Mouse (Mus musculus) embryonic stem cell, embryonic (primary cell): Measurements from ENCODE around the gene Mpped2.

ENCODE experiments used
- CTCF ChIA-PET, 4 experiments: fragments of 300-600 bp in 2 of 4; fragments of 350-600 bp in 2 of 4; sonication (Branson Sonifier 250); formaldehyde crosslinking; loops; one replicate each; lab custom pipeline; 2022; ENCODE audit warnings: inconsistent platforms in 2 of 4; lab: Charles Lee
- POLR2A ChIA-PET, 4 experiments: fragments of 300-600 bp in 2 of 4; fragments of 350-600 bp in 2 of 4; sonication (Branson Sonifier 250); formaldehyde crosslinking; loops; one replicate each; lab custom pipeline; 2022; ENCODE audit warnings: antibody characterized with exemption in 4 of 4, inconsistent platforms in 1 of 4; lab: Charles Lee

Gene Mpped2

GRCm38 (mm10) chr2:106856361-106856961, 163.4 kb downstream of the Mpped2 start:
- CTCF ChIA-PET, result interaction anchor here in 1 of 4 experiments (0.6 kb wide), 1 partner anchor 18 kb away, joined by 3 read pairs; no protein-coding TSS in a partner anchor
- POLR2A ChIA-PET, result no interaction called here

- CTCF ChIA-PET, result no interaction called here
- POLR2A ChIA-PET, result no interaction called here
These were observed 164.2 kb downstream of the Mpped2 start for GRCm38 (mm10) chr2:106857258-106857657.

- POLR2A ChIA-PET, result no interaction called here
- CTCF ChIA-PET, result no interaction called here
These were observed 164.6 kb downstream of the Mpped2 start for GRCm38 (mm10) chr2:106857711-106858110.

- ChIA-PET CTCF (no interaction called here), POLR2A (no interaction called here)
These were observed 168.0 kb downstream of the Mpped2 start for GRCm38 (mm10) chr2:106860856-106861679.

- ChIA-PET CTCF (interaction anchor here in 1 of 4 experiments (1.0 kb wide), 1 partner anchor 93 kb away, joined by 3 read pairs; no protein-coding TSS in a partner anchor), POLR2A (interaction anchor here in 2 of 4 experiments (0.6 kb wide), 2 partner anchors 9 to 40 kb away, joined by 3 to 5 read pairs; no protein-coding TSS in a partner anchor)
These were observed 170.1 kb downstream of the Mpped2 start for GRCm38 (mm10) chr2:106863050-106863653.

GRCm38 (mm10) chr2:106865148-106865786, 172.2 kb downstream of the Mpped2 start:
- ChIA-PET CTCF (no interaction called here), POLR2A (interaction anchor here in 1 of 4 experiments (1.3 kb wide), 1 partner anchor 172 kb away, joined by 3 read pairs; the partner anchor contains the start of gene Mpped2)

GRCm38 (mm10) chr2:106866303-106866702, 173.2 kb downstream of the Mpped2 start:
- ChIA-PET CTCF (no interaction called here), POLR2A (interaction anchor here in 1 of 4 experiments (0.7 kb wide), 1 partner anchor 273 kb away, joined by 3 read pairs; no protein-coding TSS in a partner anchor)

- POLR2A ChIA-PET, result no interaction called here
These were observed 177.8 kb downstream of the Mpped2 start for GRCm38 (mm10) chr2:106870886-106871285.

DNA sequence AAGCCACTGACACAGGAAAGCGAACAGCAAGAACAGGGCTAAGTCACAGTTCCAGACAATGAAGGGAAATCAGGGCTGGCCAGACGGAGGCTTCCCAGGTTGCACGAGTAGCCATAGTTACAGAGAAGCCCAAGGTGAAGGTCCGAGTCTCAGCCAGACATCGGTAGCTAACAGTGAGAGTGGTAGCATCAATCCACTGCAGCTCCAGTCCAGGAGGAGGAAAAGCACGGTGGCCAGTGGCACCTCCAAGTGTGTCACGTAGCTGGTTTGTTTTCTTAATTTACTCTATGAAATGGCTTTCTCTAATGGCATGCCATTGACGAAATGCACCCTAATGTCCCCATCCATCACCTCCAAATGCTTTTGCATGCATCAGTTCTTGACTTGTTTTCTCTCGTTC, 180.1 kb downstream of the Mpped2 start:
- POLR2A ChIA-PET, result no interaction called here
- CTCF ChIA-PET, result no interaction called here

More at GRCm38 (mm10) chr2:106870886-106871285, 177.8 kb downstream of the Mpped2 start:
- CTCF ChIA-PET, result no interaction called here

DNA sequence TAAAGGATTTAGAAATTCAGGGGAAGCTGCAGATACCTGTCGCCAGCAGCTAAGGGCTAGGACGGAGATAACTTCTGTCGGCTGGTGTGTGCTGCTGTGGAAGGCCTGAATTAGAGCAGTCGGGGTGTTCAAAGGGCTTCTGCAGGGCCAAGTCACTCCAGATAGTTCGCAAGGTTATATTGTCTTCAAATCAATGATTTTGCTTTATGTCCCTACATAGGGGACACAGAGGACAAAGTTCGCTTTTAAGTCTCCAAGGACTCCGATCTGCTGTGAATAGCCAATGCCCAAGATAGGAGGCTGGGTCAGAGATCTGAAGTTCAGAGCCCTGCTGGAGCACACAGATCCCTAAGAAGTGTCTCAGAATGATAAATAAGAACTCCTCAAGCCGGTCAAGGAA, 190.3 kb downstream of the Mpped2 start:
- POLR2A ChIA-PET, result no interaction called here
- CTCF ChIA-PET, result no interaction called here

DNA sequence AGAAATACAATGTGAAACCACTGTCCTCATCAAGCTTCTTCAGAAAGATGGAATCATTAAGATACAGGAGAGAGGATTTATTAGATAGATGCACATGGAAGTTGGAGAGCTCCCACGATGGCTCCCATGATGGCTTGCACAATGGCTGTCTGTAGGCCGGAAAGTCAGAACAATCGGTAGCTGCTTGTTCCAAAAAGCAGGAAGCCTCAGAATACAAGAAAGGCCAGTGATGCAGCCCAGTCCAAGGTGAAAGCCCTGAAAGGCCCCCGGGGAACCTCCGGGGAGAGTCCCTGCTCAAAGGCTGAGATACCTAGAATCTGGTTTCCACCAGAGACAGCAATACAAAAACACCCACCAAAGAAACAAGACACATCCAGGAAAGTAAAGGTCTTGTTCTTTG, 195.1 kb downstream of the Mpped2 start:
- CTCF ChIA-PET, result no interaction called here
- POLR2A ChIA-PET, result no interaction called here

DNA sequence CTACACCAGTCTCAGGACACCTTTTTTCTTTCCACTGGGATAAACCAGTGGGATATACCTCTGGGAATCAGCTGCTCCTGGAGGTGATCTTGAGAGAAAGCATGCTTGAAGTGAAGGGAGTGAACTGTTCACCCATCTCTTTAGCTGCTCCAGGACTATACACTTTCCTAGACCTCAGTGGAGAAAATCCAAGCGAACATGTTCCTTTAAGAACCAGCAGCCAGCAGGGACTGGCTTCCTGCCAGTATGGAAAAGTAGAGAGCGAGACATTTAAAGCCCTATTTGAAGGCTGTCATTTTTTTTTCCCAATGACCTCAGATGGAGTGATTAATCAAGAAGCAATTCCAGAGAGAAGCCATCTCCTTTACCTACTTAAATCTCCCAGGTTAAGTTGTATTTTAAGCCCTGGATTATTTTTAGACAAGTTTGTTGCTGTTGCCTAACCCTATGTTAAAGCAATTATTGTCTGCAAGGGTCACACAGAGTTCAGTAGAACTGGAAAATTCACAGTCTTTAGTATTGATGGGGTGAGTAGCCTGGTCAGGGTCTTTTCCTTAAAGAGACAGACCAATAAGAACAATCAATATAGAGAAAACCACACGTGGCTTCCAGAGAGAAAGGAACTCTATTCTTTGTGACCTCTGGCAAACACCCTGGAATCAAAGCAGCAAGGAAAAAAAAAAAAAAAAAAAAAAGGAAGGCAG, 196.4 kb downstream of the Mpped2 start:
- CTCF ChIA-PET, result no interaction called here
- POLR2A ChIA-PET, result no interaction called here

GRCm38 (mm10) chr2:106893376-106893775, 200.3 kb downstream of the Mpped2 start:
- POLR2A ChIA-PET, result no interaction called here
- CTCF ChIA-PET, result no interaction called here

DNA sequence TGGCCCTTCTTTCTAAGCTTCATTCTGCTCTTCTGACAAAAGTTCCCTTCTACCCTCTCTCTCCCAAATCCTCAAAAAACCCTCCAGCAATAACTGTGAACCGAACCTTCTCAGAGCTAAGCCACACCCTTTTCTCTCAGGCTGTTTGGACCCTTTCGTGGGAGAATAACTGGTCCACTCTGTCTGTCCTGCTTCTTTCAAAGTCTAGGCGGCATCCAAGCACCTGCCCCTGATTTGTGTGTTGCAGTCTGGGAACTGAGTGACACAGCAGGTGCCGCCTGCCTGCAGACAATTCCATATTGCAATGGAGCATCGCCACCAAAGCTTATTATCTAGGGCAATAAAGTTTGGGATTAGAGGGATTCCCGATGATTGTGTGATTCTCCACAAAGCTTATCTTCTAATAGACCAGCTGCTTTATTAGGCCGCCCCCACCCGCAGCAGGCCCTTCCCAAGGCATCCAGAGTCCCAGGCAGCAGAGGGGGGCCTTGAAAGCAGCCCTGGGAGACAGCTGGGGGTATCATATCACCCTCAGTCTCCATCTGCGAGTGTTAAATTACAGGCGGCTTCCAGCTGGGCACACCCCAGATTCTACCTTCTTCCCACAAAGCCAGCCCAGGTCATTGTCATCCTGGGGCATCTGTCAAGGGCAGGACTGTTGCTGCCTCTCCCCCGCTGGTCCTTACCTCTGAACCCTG, 202.4 kb downstream of the Mpped2 start:
- ChIA-PET POLR2A (no interaction called here), CTCF (no interaction called here)

- ChIA-PET POLR2A (no interaction called here), CTCF (no interaction called here)
These were observed 202.9 kb downstream of the Mpped2 start for GRCm38 (mm10) chr2:106896024-106896384.

DNA sequence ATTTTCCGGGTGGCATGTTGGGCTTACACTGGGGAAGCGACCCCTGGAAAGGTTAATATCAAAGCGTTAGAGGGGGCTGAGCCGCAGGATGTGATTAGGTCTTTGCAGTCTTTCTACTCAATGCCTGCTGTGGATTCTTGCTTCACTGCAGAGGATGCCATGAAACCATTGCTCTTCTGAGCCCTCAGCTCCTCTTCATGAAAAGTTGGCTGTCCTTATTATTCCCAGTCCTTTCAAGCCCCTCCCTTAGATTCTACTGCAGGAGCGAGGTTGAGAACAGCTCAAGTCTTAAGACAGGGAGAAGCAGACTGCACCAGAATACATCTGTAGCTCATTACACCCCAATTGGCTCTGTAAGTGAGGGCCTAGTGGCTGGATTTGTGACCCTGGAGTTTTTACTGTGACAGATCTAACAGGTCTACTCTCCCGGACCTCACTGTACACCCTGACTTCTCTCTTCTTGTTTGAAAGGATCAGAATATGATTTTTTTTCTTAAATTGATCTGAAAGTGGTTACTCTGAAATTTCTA, 218.9 kb downstream of the Mpped2 start:
- POLR2A ChIA-PET, result no interaction called here

More for the DNA sequence above, 218.9 kb downstream of the Mpped2 start:
- CTCF ChIA-PET, result no interaction called here
